Mouse (Mus musculus): ENCODE results near the gene Rpap1. TPM values are rescaled to one million over a fixed set of nuclear protein-coding genes. Genes with fewer than 3 reads are reported as not detected.
A peak's percentile ranks its signal among the peaks of the same experiment; 100 is the strongest.

Gene Rpap1
- polyA plus RNA-seq, 1 experiment = 13.7 TPM

GRCm38 (mm10) chr2:119804275-119804628, 16.9 kb upstream of the Rpap1 start:
- H3K27me3 ChIP-seq (ENCODE audit: control insufficient read depth, insufficient read depth, insufficient read length) = no peaks in the 10 kb centered on the region
- TF ChIP-seq MYOD1 (IDR thresholded peaks at IDR 0.05; ENCODE audit: control insufficient read depth in 1 of 3, insufficient read length in 2 of 3, low read depth in 2 of 3) (no peak), SRF (IDR thresholded peaks at IDR 0.05; ENCODE audit: control insufficient read depth, insufficient read length, low read depth) (no peak), REST (IDR thresholded peaks at IDR 0.05; ENCODE audit: insufficient read depth, insufficient read length) (no peak), CEBPB (IDR thresholded peaks at IDR 0.05; ENCODE audit: insufficient read depth, poor library complexity, severe bottlenecking) (no peak), E2F4 (IDR thresholded peaks at IDR 0.05; ENCODE audit: insufficient read depth) (no peak)
- no peak overlapping the region for H3ac ChIP-seq (ENCODE audit: control insufficient read depth, insufficient read length)
- H3K4me3 ChIP-seq = no peak overlapping the region
- no peak overlapping the region for H3K4me2 ChIP-seq (ENCODE audit: low read depth)
- no peaks in the 10 kb centered on the region for H3K79me2 ChIP-seq (ENCODE audit: control insufficient read depth, insufficient read depth)
- no peaks in the 10 kb centered on the region for H3K36me3 ChIP-seq (ENCODE audit: control insufficient read depth, insufficient read depth)

DNA sequence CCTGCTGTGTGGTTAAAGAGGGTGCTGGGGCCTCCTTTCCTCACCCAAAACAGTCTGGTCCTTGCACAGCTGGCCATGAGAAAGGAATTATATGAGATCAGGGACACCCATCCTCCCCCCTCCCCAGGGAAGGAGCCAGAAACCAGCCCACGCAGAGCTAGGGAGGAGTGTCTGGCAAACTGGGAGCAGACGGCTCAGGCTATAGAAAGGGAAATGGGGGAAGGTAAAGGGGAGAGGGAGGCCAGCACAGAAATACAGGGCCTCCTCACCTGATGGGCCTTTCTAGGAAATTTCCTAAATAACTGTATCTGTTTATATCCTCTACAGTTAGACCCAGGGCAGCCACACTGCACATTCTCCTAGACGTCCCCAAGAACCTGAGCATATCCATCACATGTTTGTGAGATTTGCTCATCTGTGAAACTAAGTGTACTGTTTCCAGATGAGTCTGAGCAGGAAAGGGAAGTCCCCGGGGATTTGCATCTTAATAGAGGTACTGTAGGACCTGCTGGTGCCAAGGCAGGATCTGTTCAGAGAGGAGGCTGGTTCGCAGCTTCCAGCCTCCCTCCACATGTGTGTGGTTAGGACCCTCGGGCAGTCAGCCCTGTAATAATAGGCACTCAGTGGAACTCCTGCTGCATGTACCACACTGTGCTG, 16.4 kb upstream of the Rpap1 start:
- no peaks in the 10 kb centered on the region for H3K36me3 ChIP-seq (ENCODE audit: control insufficient read depth, insufficient read depth)
- H3ac ChIP-seq (ENCODE audit: control insufficient read depth, insufficient read length) = no peak overlapping the region
- H3K27me3 ChIP-seq (ENCODE audit: control insufficient read depth, insufficient read depth, insufficient read length) = no peaks in the 10 kb centered on the region
- H3K4me3 ChIP-seq = no peak overlapping the region
- TF ChIP-seq E2F4 (IDR thresholded peaks at IDR 0.05; ENCODE audit: insufficient read depth) (no peak), REST (IDR thresholded peaks at IDR 0.05; ENCODE audit: insufficient read depth, insufficient read length) (no peak), MYOD1 (IDR thresholded peaks at IDR 0.05; ENCODE audit: control insufficient read depth in 1 of 3, insufficient read length in 2 of 3, low read depth in 2 of 3) (no peak)
- H3K4me2 ChIP-seq (ENCODE audit: low read depth) = no peak overlapping the region
- no peaks in the 10 kb centered on the region for H3K79me2 ChIP-seq (ENCODE audit: control insufficient read depth, insufficient read depth)

DNA sequence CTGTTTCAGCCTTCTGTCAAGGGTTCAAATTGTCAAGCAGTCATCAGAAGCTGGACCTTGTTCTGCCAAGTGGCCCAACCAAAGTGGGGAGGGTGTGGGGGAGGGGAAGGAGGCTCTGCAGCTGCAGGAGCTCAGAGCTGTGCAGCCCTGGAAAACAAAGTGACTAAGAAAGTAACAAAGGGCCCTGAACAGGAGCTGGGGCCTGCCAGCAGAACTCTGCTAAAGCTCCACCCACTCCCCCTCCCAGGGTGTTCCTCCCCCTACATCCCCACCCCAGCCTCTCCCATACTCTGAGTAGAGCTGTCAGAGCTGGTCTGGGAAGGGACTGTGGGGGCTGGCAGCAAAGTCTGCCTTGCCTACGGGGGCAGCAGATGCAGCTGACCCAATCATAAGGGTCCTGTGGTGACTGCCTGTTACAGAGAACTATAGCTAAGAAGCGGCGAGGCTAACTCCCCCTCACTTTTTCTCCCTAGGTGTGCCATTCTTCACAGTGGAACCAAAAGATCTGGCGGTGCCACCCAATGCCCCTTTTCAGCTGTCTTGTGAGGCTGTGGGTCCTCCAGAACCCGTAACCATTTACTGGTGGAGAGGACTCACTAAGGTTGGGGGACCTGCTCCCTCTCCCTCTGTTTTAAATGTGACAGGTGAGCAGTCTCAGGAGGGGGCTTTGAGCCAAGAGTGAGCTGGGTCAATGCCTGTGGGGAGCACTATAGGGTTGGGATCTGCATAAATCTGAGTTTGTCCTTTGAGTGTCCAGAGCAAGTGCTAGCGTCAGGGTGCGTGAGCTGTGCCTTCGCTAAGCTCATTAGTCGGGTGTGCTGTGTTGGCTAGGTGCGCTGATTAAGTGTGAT, 15.7 kb upstream of the Rpap1 start:
- Histone ChIP-seq H3K27me3 (ENCODE audit: control insufficient read depth, insufficient read depth, insufficient read length) (no peaks in the 10 kb centered on the region), H3K4me2 (ENCODE audit: low read depth) (no peak overlapping the region), H3ac (ENCODE audit: control insufficient read depth, insufficient read length) (no peak overlapping the region), H3K4me3 (no peak overlapping the region), H3K79me2 (ENCODE audit: control insufficient read depth, insufficient read depth) (no peaks in the 10 kb centered on the region), H3K36me3 (ENCODE audit: control insufficient read depth, insufficient read depth) (no peaks in the 10 kb centered on the region)
- TF ChIP-seq TCF12 (IDR thresholded peaks at IDR 0.05; ENCODE audit: insufficient read depth, poor library complexity, severe bottlenecking) (no peak), POLR2AphosphoS2 (IDR thresholded peaks at IDR 0.05; ENCODE audit: insufficient read length, low read depth) (no peak), USF1 (IDR thresholded peaks at IDR 0.05; ENCODE audit: low read depth) (no peak), E2F4 (IDR thresholded peaks at IDR 0.05; ENCODE audit: insufficient read depth) (no peak), MYOD1 (IDR thresholded peaks at IDR 0.05; ENCODE audit: control insufficient read depth in 1 of 3, insufficient read length in 2 of 3, low read depth in 2 of 3) (no peak), MYOG (IDR thresholded peaks at IDR 0.05; ENCODE audit: control insufficient read depth in 1 of 3, insufficient read depth in 1 of 3, insufficient read length in 2 of 3, low read depth in 2 of 3) (no peak), CEBPB (IDR thresholded peaks at IDR 0.05; ENCODE audit: insufficient read depth, poor library complexity, severe bottlenecking) (no peak), MAX (IDR thresholded peaks at IDR 0.05; ENCODE audit: low read depth) (no peak), SRF (IDR thresholded peaks at IDR 0.05; ENCODE audit: control insufficient read depth, insufficient read length, low read depth) (no peak), TCF3 (IDR thresholded peaks at IDR 0.05; ENCODE audit: insufficient read length, low read depth) (no peak), REST (IDR thresholded peaks at IDR 0.05; ENCODE audit: insufficient read depth, insufficient read length) (no peak), POLR2A (IDR thresholded peaks at IDR 0.05; ENCODE audit: insufficient read length, low read depth) (no peak)

GRCm38 (mm10) chr2:119800876-119801846, 13.8 kb upstream of the Rpap1 start:
- Histone ChIP-seq H3K36me3 (ENCODE audit: control insufficient read depth, insufficient read depth) (no peaks in the 10 kb centered on the region), H3K79me2 (ENCODE audit: control insufficient read depth, insufficient read depth) (no peaks in the 10 kb centered on the region), H3ac (ENCODE audit: control insufficient read depth, insufficient read length) (no peak overlapping the region), H3K27me3 (ENCODE audit: control insufficient read depth, insufficient read depth, insufficient read length) (no peaks in the 10 kb centered on the region), H3K4me2 (ENCODE audit: low read depth) (peak overlapping the region; percentile 97), H3K4me3 (peak overlapping the region; percentile 24)
- no peak for TF ChIP-seq POLR2A (IDR thresholded peaks at IDR 0.05; ENCODE audit: insufficient read length, low read depth)
- no peak for TF ChIP-seq SRF (IDR thresholded peaks at IDR 0.05; ENCODE audit: control insufficient read depth, insufficient read length, low read depth)
- no peak for TF ChIP-seq MYOD1 (IDR thresholded peaks at IDR 0.05; ENCODE audit: control insufficient read depth in 1 of 3, insufficient read length in 2 of 3, low read depth in 2 of 3)
- no peak for TF ChIP-seq TCF12 (IDR thresholded peaks at IDR 0.05; ENCODE audit: insufficient read depth, poor library complexity, severe bottlenecking)
- TF ChIP-seq E2F4 (IDR thresholded peaks at IDR 0.05; ENCODE audit: insufficient read depth) = no peak

All from myocyte (in vitro differentiated cells).